Mouse (Mus musculus): ENCODE measurements at regions not wholly inside any gene's neighbourhood (a gene's known extent, or its start where the extent isn't known, plus 50 kb on each side); places are given as distances from the start of the nearest gene placed in this dataset.

DNA sequence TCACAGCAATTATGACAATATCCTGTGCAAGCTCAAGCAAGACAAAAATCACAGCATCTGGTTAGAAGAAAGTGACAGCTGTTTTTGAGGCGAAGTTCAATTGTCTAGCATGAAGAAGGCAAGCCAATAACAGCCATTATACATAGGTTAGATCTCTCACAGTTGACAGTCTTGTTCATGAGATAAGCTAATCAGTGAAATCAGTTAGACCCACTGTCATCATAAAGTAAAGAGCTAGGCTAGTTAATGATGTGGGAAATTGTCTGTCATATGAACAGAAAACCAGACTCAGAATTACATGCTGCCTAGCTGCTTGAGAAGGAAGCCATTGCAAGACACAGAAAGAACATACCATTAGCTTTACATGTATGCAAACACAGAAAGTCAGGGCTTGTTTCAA, 470.2 kb upstream of the 5930422O12Rik start:
- TF ChIP-seq CTCF (IDR thresholded peaks at IDR 0.05; ENCODE audit: low read depth, low read length) = no peak
- TF ChIP-seq POLR2A (IDR thresholded peaks at IDR 0.05; ENCODE audit: borderline replicate concordance, low read depth, low read length) = no peak
- H3K27ac ChIP-seq (ENCODE audit: insufficient read depth, low read depth, low read length) = no peak overlapping the region
- no peak overlapping the region for H3K4me3 ChIP-seq (ENCODE audit: insufficient read depth, low read length)

GRCm38 (mm10) chr8:32958855-32959254, 469.7 kb upstream of the 5930422O12Rik start:
- Histone ChIP-seq H3K4me1 (ENCODE audit: control insufficient read depth, insufficient read depth, low read length) (no peaks in the 10 kb centered on the region), H3K4me3 (ENCODE audit: insufficient read depth, low read length) (no peak overlapping the region), H3K27ac (ENCODE audit: insufficient read depth, low read depth, low read length) (no peak overlapping the region)
- no peak for TF ChIP-seq CTCF (IDR thresholded peaks at IDR 0.05; ENCODE audit: low read depth, low read length)
- TF ChIP-seq POLR2A (IDR thresholded peaks at IDR 0.05; ENCODE audit: borderline replicate concordance, low read depth, low read length) = no peak

More for the DNA sequence above, 470.2 kb upstream of the 5930422O12Rik start:
- H3K4me1 ChIP-seq (ENCODE audit: control insufficient read depth, insufficient read depth, low read length) = no peaks in the 10 kb centered on the region

DNA sequence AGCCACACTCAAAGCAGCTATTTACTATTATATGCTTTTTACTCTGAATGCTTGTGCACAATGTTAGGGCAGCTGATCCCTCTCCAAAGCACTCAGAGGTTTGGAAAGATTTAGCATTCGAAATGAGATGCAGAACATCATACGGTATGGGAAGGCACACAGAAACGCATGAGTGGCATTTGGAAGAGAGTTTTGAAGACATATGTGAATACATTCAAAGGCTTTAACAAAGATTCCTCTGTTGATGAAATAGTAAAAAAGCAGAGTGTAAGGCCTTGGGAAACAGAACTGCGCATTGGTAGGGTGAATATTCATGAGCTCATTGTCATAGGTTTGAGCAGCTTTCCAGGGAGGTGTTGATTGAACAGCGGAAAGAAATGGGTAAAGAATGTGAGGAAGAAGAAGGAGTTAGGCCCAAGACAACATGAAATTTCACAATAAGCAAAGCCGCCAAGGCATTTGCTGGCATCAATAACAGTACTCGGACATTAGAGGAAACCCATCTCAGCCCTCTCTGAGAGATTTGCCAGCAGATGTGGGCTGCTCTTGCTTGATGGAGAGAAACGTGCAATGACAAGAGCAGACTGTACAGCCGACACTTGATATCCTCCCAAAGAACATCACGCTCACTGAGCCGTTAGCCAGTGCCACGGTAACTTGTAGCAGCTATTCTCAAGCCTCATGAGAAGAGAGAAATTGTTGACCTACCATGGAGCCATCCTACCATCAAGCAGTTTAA, 469.0 kb upstream of the 5930422O12Rik start:
- Histone ChIP-seq H3K4me3 (ENCODE audit: insufficient read depth, low read length) (no peak overlapping the region), H3K27ac (ENCODE audit: insufficient read depth, low read depth, low read length) (no peak overlapping the region)
- TF ChIP-seq POLR2A (IDR thresholded peaks at IDR 0.05; ENCODE audit: borderline replicate concordance, low read depth, low read length) (no peak), CTCF (IDR thresholded peaks at IDR 0.05; ENCODE audit: low read depth, low read length) (no peak)

DNA sequence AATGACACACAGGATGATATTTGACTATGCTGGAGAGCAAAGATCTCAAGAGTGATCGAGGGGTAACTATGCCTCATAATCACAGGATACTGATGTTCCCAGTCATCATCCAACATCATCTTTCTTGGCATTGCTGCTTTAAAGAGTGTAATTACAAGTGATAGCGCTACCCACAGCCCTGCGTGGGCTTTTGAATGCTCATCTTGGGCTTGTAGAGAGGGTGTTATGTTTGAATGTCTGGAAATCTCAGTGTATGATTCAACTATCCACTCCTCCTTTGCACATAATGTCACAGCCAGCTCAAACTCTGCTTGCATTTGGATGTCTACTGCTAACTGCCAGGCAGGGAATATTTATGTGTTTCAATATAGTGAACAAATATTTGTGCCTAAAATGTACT, 438.3 kb upstream of the 5930422O12Rik start:
- Histone ChIP-seq H3K4me1 (ENCODE audit: control insufficient read depth, insufficient read depth, low read length) (no peaks in the 10 kb centered on the region), H3K4me3 (ENCODE audit: insufficient read depth, low read length) (no peak overlapping the region), H3K27ac (ENCODE audit: insufficient read depth, low read depth, low read length) (no peak overlapping the region)
- TF ChIP-seq CTCF (IDR thresholded peaks at IDR 0.05; ENCODE audit: low read depth, low read length) (no peak), POLR2A (IDR thresholded peaks at IDR 0.05; ENCODE audit: borderline replicate concordance, low read depth, low read length) (no peak)

More for the DNA sequence above, 469.0 kb upstream of the 5930422O12Rik start:
- no peaks in the 10 kb centered on the region for H3K4me1 ChIP-seq (ENCODE audit: control insufficient read depth, insufficient read depth, low read length)

DNA sequence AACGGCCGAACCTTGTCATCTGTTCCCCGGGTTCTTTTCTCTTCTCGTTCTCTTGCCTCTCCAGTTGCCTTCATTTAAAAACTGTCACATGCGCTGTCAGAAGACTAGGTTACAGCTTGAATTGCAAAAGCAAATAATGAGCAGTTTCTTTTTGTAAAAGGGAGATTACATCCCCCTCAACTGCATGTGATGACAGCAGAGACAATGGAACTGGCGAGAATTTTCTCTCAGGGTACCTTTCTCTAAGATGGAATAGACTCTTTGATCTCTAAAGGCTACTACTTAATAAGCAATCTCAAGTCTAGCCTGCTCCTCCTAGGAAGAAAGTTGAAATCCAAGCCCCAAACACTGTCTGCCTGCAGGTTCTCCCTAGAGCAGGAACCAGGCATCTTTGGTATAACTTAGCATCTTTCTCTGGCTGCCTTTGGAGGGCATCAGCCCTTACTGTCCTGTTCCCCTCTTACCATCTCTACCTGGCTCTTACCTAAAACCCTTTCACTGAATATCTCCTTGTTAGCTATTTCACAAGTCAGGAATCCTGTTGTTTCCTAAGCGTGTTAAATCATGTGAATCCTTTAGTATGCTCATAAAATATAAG, 424.4 kb upstream of the 5930422O12Rik start:
- H3K4me1 ChIP-seq (ENCODE audit: control insufficient read depth, insufficient read depth, low read length) = no peaks in the 10 kb centered on the region
- H3K4me3 ChIP-seq (ENCODE audit: insufficient read depth, low read length) = no peak overlapping the region
- no peak overlapping the region for H3K27ac ChIP-seq (ENCODE audit: insufficient read depth, low read depth, low read length)
- TF ChIP-seq CTCF (IDR thresholded peaks at IDR 0.05; ENCODE audit: low read depth, low read length) (no peak), POLR2A (IDR thresholded peaks at IDR 0.05; ENCODE audit: borderline replicate concordance, low read depth, low read length) (no peak)

DNA sequence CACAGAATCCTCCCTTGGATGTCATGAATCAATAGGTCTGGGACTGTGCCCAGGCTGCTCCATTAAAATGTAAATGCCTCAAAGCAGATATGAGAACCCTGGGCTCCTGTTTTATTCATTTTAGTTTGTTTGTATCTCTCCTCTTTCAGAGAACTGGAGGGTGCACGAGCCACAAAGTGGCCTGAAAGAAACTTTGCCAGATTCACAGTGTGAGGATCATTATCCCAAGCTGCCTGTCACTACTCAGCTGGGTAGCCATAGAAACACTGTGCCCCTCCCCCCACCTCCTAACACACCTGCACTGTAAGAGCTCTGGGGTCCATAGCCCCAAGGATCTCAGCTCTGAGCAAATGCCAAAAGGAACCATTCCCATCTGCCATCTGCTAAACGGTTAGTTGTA, 423.9 kb upstream of the 5930422O12Rik start:
- no peak for TF ChIP-seq POLR2A (IDR thresholded peaks at IDR 0.05; ENCODE audit: borderline replicate concordance, low read depth, low read length)
- TF ChIP-seq CTCF (IDR thresholded peaks at IDR 0.05; ENCODE audit: low read depth, low read length) = no peak
- Histone ChIP-seq H3K4me1 (ENCODE audit: control insufficient read depth, insufficient read depth, low read length) (no peaks in the 10 kb centered on the region), H3K4me3 (ENCODE audit: insufficient read depth, low read length) (no peak overlapping the region), H3K27ac (ENCODE audit: insufficient read depth, low read depth, low read length) (no peak overlapping the region)

GRCm38 (mm10) chr8:33010106-33010505, 418.4 kb upstream of the 5930422O12Rik start:
- Histone ChIP-seq H3K4me3 (ENCODE audit: insufficient read depth, low read length) (no peak overlapping the region), H3K4me1 (ENCODE audit: control insufficient read depth, insufficient read depth, low read length) (no peaks in the 10 kb centered on the region), H3K27ac (ENCODE audit: insufficient read depth, low read depth, low read length) (no peak overlapping the region)
- TF ChIP-seq POLR2A (IDR thresholded peaks at IDR 0.05; ENCODE audit: borderline replicate concordance, low read depth, low read length) (no peak), CTCF (IDR thresholded peaks at IDR 0.05; ENCODE audit: low read depth, low read length) (no peak)

- Histone ChIP-seq H3K4me3 (ENCODE audit: insufficient read depth, low read length) (no peak overlapping the region), H3K27ac (ENCODE audit: insufficient read depth, low read depth, low read length) (no peak overlapping the region), H3K4me1 (ENCODE audit: control insufficient read depth, insufficient read depth, low read length) (no peaks in the 10 kb centered on the region)
- no peak for TF ChIP-seq POLR2A (IDR thresholded peaks at IDR 0.05; ENCODE audit: borderline replicate concordance, low read depth, low read length)
Observed at GRCm38 (mm10) chr8:33012784-33013183, 415.7 kb upstream of the 5930422O12Rik start.

GRCm38 (mm10) chr8:33015861-33016260, 412.6 kb upstream of the 5930422O12Rik start:
- Histone ChIP-seq H3K4me1 (ENCODE audit: control insufficient read depth, insufficient read depth, low read length) (no peaks in the 10 kb centered on the region), H3K27ac (ENCODE audit: insufficient read depth, low read depth, low read length) (no peak overlapping the region), H3K4me3 (ENCODE audit: insufficient read depth, low read length) (no peak overlapping the region)
- TF ChIP-seq CTCF (IDR thresholded peaks at IDR 0.05; ENCODE audit: low read depth, low read length) = no peak
- TF ChIP-seq POLR2A (IDR thresholded peaks at IDR 0.05; ENCODE audit: borderline replicate concordance, low read depth, low read length) = no peak

DNA sequence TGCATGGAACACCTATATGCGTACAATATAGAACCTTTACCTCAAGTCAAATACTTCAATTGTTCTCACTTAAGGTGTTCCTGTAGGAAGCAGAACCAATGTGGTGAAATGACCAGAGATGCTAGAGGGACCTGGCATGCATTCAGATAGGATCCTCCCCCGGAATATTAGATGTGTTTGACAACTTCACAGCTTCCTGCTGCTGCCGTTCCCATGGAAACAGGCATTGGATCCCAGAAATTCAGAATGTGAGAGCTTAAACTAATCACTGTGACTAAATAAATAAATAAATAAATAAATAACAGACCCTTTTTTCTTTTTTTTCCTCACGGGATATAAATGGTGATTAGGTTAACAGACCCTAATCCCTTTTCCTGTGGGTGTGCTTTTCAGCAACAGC, 401.5 kb upstream of the 5930422O12Rik start:
- no peak for TF ChIP-seq POLR2A (IDR thresholded peaks at IDR 0.05; ENCODE audit: borderline replicate concordance, low read depth, low read length)
- no peak for TF ChIP-seq CTCF (IDR thresholded peaks at IDR 0.05; ENCODE audit: low read depth, low read length)
- Histone ChIP-seq H3K27ac (ENCODE audit: insufficient read depth, low read depth, low read length) (no peak overlapping the region), H3K4me3 (ENCODE audit: insufficient read depth, low read length) (no peak overlapping the region), H3K4me1 (ENCODE audit: control insufficient read depth, insufficient read depth, low read length) (no peaks in the 10 kb centered on the region)

Data from bone marrow macrophage, adult 2 months (primary cell).